In the genomic region with DNA sequence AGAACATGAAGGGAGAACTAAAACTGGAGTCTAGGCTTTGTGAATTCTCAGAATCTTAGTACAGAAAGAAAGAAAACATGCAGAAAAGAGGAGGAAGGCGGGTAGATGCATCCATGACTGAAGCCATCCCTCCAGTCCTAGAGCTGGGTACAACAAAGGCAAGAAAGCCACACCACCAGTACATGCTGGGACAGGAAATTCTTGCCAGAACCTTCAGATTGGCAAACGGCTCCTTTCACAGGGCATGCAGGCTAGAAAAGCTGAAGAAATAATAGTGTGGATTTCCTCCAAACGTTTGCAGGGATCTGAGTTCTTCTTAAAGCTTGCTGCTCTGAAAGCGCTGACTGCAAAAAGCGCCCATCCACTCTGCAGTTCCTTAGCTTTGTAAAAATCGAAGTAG, we compare ENCODE assay signal across 18 mouse cellular contexts.
A peak's percentile ranks its signal among the peaks of the same experiment; 100 is the strongest.
DNase-seq lines count a peak whose midpoint lies in the region; ATAC-seq lines count a peak whose summit lies in the region.
"Had no signal": no experiment of that assay in that cellular context is flagged by ENCODE, and none has a peak within 500 bp of the region (broad histone marks: within the 10 kb centered on the region; RNA-seq: fewer than 3 reads in every experiment).

No protein-coding gene starts in this region.

- DNase-seq in cerebellum, adult 11-12 months, result peak; percentile 28
- DNase-seq in cerebellum, postnatal 4 days (ENCODE audit: low spot score in 2 of 2), result no peak
- DNase-seq in frontal cortex, postnatal 14 days (ENCODE audit: low spot score in 2 of 2), result no peak
- DNase-seq in brain, adult 2 months (ENCODE audit: low read depth, low spot score), result peak; percentile 37
- DNase-seq in cerebellum, postnatal 25 days, result peak; percentile 38 to 48
- no peak for DNase-seq in heart, postnatal 4 days
- no peak for DNase-seq in kidney, adult 11 months
- DNase-seq: adrenal gland, postnatal 14 days; gastrocnemius, postnatal 36 days; kidney, adult 8-10 months; kidney, postnatal 10 days; liver, postnatal 0 days; retina, postnatal 1 day; right cerebral cortex, postnatal 25 days; spleen, adult 18-20 months; thymus, postnatal 14 days had no signal

- peak; percentile 41; the same call in 1 of the 2 replicates for ATAC-seq in frontal cortex, adult (ENCODE audit: low TSS enrichment)
- ATAC-seq: liver, postnatal 0 days; midbrain, embryonic 16.5 days had no signal

Comparison
In these comparisons a context has a peak if more than half of its experiments do, and no peak if none do; other contexts are left out.
1. DNase-seq: peak in cerebellum, adult 11-12 months (single experiment), brain, adult 2 months (single experiment) and cerebellum, postnatal 25 days (2 of 2); none in cerebellum, postnatal 4 days (0 of 2), frontal cortex, postnatal 14 days (0 of 2), heart, postnatal 4 days (single experiment) and kidney, adult 11 months (single experiment).